Mouse (Mus musculus) liver, postnatal 0 days (tissue): ENCODE measurements around the gene Zfhx3.

Experiments used
- CTCF ChIP-seq: sonication (generic); IDR thresholded peaks from 2 replicates; pipeline ENCODE4 v1.5.1; 2016; ENCODE audit warnings: antibody characterized with exemption, low read depth
- EP300 ChIP-seq: IDR thresholded peaks from 2 replicates; pipeline ENCODE4 v1.6.1; 2016; ENCODE audit warnings: antibody characterized with exemption, low read depth, mild to moderate bottlenecking

DNA sequence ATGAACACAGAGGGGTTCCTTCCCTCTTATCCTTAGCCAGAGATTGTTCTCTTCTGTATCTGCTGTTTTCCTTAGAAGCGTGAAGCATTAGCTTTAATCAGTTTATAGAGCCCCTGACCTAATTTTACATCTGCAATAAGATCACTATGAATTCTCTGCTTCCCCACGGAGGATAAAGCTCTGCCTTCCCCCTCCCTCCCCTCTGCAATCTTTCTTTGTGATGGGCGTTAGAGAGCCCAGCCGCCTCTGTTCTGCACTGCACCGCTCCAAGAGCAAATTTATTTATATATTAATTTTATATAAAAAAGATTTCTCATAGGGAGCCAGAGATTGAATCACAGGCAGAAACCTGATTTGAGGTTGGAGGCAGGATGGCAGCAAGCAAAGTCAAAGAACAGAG lies 113.8 kb downstream of the Zfhx3 start:
- TF ChIP-seq CTCF (no peak), EP300 (no peak)
